Mouse (Mus musculus) kidney, embryonic 14.5 days (tissue): ENCODE data around the gene Aebp2. TPM values are rescaled to one million over a fixed set of nuclear protein-coding genes. Genes with fewer than 3 reads are reported as not detected.
A peak's percentile ranks its signal among the peaks of the same experiment; 100 is the strongest.

Source experiments
- ATAC-seq: fragments of 200-750 bp; cut with Nextera tagmentation; 2 replicates; pipeline ENCODE4 v1.8.0; 2017; ENCODE audit warnings: moderate number of reproducible peaks, mild to moderate bottlenecking, moderate TSS enrichment, moderate library complexity; ENCODE audit not compliant: low FRiP score, low TSS enrichment
- H3K27ac ChIP-seq: fragments of 300-500 bp; sonication (generic); 2 replicates; pipeline ENCODE4 v1.5.1; 2014; ENCODE audit warnings: low read depth, mild to moderate bottlenecking, low read length, moderate library complexity, mixed read lengths
- H3K27me3 ChIP-seq: fragments of 300-500 bp; sonication (generic); 2 replicates; pipeline ENCODE4 v1.6.1; 2014; ENCODE audit warnings: mild to moderate bottlenecking, low read length; ENCODE audit not compliant: control insufficient read depth, insufficient read depth
- H3K36me3 ChIP-seq: fragments of 300-500 bp; sonication (generic); 2 replicates; pipeline ENCODE4 v1.6.1; 2014; ENCODE audit warnings: low read length, mixed read lengths; ENCODE audit not compliant: control insufficient read depth, insufficient read depth
- H3K4me1 ChIP-seq: fragments of 300-500 bp; sonication (generic); 2 replicates; pipeline ENCODE4 v1.6.1; 2014; ENCODE audit warnings: low read length, mixed read lengths; ENCODE audit not compliant: control insufficient read depth, insufficient read depth
- H3K4me2 ChIP-seq: fragments of 300-500 bp; sonication (generic); replicated peaks from 2 replicates; pipeline ENCODE4 v1.6.1; 2014; ENCODE audit warnings: low read depth, mild to moderate bottlenecking, low read length
- H3K4me3 ChIP-seq: fragments of 300-500 bp; sonication (generic); 2 replicates; pipeline ENCODE4 v1.5.1; 2014; ENCODE audit warnings: mild to moderate bottlenecking, low read length
- H3K9ac ChIP-seq: fragments of 300-500 bp; sonication (generic); 2 replicates; pipeline ENCODE4 v1.6.1; 2014; ENCODE audit warnings: low read depth, mild to moderate bottlenecking, low read length, moderate library complexity
- H3K9me3 ChIP-seq: fragments of 300-500 bp; sonication (generic); 2 replicates; pipeline ENCODE4 v1.6.1; 2016; ENCODE audit warnings: low read length; ENCODE audit not compliant: control insufficient read depth
- WGBS: fragments of 180-500 bp; shearing (Covaris S2); extraction: QIAGEN DNeasy Blood & Tissue Kit; methylation state at CpG from one replicate; pipeline ENCODE4 v1.1.7; 2014; 5-methylcytosine and 5-hydroxymethylcytosine counted together
- polyA plus RNA-seq: library from polyadenylated mRNA; unstranded; fragments of >200 nt; fragmentation: Nextera tagmentation; extraction: Ambion mirVana; gene quantifications from 2 replicates; pipeline ENCODE4 v1.2.1, GENCODE M21; 2014

The Aebp2 gene
- polyA plus RNA-seq, 1 experiment from 2014 or later, result 18.0 TPM

- no peak overlapping the region for H3K4me3 ChIP-seq
- peaks cover 20% of the 10 kb centered on the region for H3K4me1 ChIP-seq
- H3K9me3 ChIP-seq, result no peaks in the 10 kb centered on the region
- H3K27ac ChIP-seq, result no peak overlapping the region
- no peak overlapping the region for H3K4me2 ChIP-seq
- 84% methylated on average over 4 of the region's 4 CpGs for WGBS
- H3K36me3 ChIP-seq, result no peaks in the 10 kb centered on the region
- ATAC-seq, result no peak
- H3K9ac ChIP-seq, result no peak overlapping the region
- H3K27me3 ChIP-seq, result no peaks in the 10 kb centered on the region
Measured at GRCm38 (mm10) chr6:140676094-140676493, 53.6 kb downstream of the Aebp2 start.

- Histone ChIP-seq H3K27ac (peak overlapping the region; percentile 76; the same call in 1 of the 2 replicates), H3K27me3 (no peaks in the 10 kb centered on the region), H3K9me3 (no peaks in the 10 kb centered on the region), H3K36me3 (no peaks in the 10 kb centered on the region), H3K4me2 (no peak overlapping the region), H3K4me3 (no peak overlapping the region), H3K4me1 (peaks cover 20% of the 10 kb centered on the region), H3K9ac (no peak overlapping the region)
- ATAC-seq, result no peak
- 42% methylated on average over 4 of the region's 4 CpGs for WGBS
Measured at GRCm38 (mm10) chr6:140677041-140677440, 54.6 kb downstream of the Aebp2 start.

DNA sequence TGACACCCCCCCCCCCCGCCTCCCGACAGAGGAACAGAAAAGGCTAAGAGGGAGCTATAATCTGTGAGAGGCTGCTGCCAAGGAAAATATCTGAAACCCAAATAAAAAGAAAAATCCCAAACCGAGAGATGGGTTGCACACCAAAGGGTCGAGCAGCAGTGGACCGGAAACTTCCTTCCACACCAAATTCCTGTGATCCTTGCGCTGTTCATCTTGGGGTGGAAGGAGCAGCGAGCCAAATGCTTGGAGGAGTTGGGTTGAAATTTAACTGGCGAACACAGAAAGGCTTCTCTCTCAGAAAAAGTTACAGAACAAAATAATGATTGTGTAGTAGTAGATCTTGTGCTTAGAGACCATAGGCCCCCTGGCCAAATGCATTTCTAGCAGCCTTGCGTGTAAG lies 55.5 kb downstream of the Aebp2 start:
- ATAC-seq, result peak; percentile 40; the same call in 1 of the 2 replicates
- Histone ChIP-seq H3K9ac (no peak overlapping the region), H3K4me1 (peaks cover 20% of the 10 kb centered on the region), H3K27me3 (no peaks in the 10 kb centered on the region), H3K9me3 (no peaks in the 10 kb centered on the region), H3K4me3 (no peak overlapping the region), H3K4me2 (no peak overlapping the region; the same call in 1 of the 2 replicates), H3K27ac (peak overlapping the region; percentile 76), H3K36me3 (no peaks in the 10 kb centered on the region)
- WGBS, result 41% methylated on average over 9 of the region's 9 CpGs

GRCm38 (mm10) chr6:140678658-140679271 lies 56.3 kb downstream of the Aebp2 start:
- H3K4me3 ChIP-seq, result no peak overlapping the region
- peak; percentile 75 for ATAC-seq
- H3K4me1 ChIP-seq, result peaks cover 20% of the 10 kb centered on the region
- peak overlapping the region; percentile 24 for H3K4me2 ChIP-seq
- no peaks in the 10 kb centered on the region for H3K27me3 ChIP-seq
- H3K9me3 ChIP-seq, result no peaks in the 10 kb centered on the region
- H3K27ac ChIP-seq, result peak overlapping the region; percentile 76
- no peaks in the 10 kb centered on the region for H3K36me3 ChIP-seq
- 13% methylated on average over 15 of the region's 15 CpGs for WGBS
- H3K9ac ChIP-seq, result no peak overlapping the region

- H3K36me3 ChIP-seq, result no peaks in the 10 kb centered on the region
- no peak overlapping the region for H3K27ac ChIP-seq
- WGBS, result 62% methylated on average over 7 of the region's 7 CpGs
- no peak overlapping the region for H3K4me3 ChIP-seq
- no peak overlapping the region for H3K4me2 ChIP-seq
- H3K9me3 ChIP-seq, result no peaks in the 10 kb centered on the region
- no peak for ATAC-seq
- no peaks in the 10 kb centered on the region for H3K27me3 ChIP-seq
- no peak overlapping the region for H3K9ac ChIP-seq
- H3K4me1 ChIP-seq, result peaks cover 20% of the 10 kb centered on the region
Measured at GRCm38 (mm10) chr6:140680713-140681112, 58.2 kb downstream of the Aebp2 start.

DNA sequence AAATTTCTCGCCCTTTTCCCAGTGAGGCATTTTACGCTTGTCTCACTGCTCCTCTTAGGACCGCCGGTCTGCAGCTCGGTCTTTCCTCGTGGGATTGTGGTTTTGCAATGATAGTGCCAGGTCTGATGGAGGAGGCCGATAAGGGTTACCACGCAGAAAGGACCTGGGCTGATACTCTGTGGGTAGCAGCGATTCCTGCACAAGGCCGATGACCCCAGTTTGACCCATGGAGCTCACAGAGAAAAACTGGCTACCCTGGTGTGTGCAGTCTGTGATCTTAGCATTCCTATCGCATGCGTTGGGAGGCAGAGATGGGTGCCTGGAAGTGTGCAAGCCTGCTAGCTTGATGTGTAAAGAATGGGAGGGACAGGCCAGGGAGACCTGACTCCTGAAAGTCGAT lies 60.4 kb downstream of the Aebp2 start:
- Histone ChIP-seq H3K4me2 (no peak overlapping the region), H3K27ac (no peak overlapping the region; the same call in 1 of the 2 replicates), H3K27me3 (no peaks in the 10 kb centered on the region), H3K4me1 (peaks cover 15% of the 10 kb centered on the region), H3K4me3 (no peak overlapping the region), H3K9ac (no peak overlapping the region), H3K36me3 (no peaks in the 10 kb centered on the region), H3K9me3 (no peaks in the 10 kb centered on the region)
- 45% methylated on average over 13 of the region's 13 CpGs for WGBS
- ATAC-seq, result 0 out of 2 replicates have a peak, but pooled peaks have one; percentile 20

GRCm38 (mm10) chr6:140684403-140684802 lies 61.9 kb downstream of the Aebp2 start:
- no peaks in the 10 kb centered on the region for H3K4me1 ChIP-seq
- no peaks in the 10 kb centered on the region for H3K36me3 ChIP-seq
- ATAC-seq, result no peak
- no peaks in the 10 kb centered on the region for H3K9me3 ChIP-seq
- 93% methylated on average over 11 of the region's 11 CpGs for WGBS
- H3K27ac ChIP-seq, result no peak overlapping the region
- H3K4me2 ChIP-seq, result no peak overlapping the region
- H3K9ac ChIP-seq, result no peak overlapping the region
- H3K27me3 ChIP-seq, result no peaks in the 10 kb centered on the region
- H3K4me3 ChIP-seq, result no peak overlapping the region

DNA sequence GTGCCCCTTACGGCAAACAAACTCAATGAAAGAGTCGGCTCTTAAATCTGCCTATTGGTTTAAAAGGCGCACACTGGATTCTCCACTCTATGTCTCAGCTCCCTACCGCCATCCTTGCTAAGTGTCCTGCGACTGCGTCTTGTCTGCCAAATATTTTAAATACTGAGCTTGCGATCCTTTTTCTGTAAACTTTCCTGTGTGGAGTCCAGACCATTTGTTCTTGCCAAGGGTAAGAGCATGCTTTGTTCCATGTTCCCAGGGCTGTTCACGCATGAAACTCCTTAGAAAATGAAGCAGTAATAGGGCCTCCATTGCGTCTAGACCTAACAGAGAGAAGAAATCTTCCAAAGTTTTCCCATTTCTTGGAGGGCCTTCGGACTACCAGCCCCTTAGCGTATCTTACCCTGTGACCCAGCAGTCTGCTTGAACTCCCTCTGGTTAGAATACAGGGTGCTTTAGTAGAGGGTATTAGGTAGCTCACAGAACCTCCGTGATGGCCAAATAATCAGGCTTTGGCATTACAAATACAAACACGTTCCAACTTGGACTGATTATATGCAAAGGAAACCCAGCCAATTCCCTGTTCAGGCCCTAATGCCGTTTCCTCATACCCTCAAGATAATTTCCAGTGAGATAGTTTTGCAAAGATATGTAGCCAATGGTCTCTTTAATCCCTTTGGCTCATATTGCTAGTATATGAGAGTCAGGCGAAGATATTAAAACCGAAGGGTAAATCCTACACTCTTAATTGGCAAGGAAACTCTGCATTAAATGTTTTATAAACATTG lies 67.3 kb downstream of the Aebp2 start:
- H3K9ac ChIP-seq, result no peak overlapping the region
- 87% methylated on average over 16 of the region's 16 CpGs for WGBS
- H3K4me1 ChIP-seq, result no peaks in the 10 kb centered on the region
- H3K27me3 ChIP-seq, result no peaks in the 10 kb centered on the region
- no peak for ATAC-seq
- no peaks in the 10 kb centered on the region for H3K36me3 ChIP-seq
- H3K9me3 ChIP-seq, result no peaks in the 10 kb centered on the region
- H3K4me2 ChIP-seq, result no peak overlapping the region
- H3K27ac ChIP-seq, result no peak overlapping the region
- H3K4me3 ChIP-seq, result no peak overlapping the region

DNA sequence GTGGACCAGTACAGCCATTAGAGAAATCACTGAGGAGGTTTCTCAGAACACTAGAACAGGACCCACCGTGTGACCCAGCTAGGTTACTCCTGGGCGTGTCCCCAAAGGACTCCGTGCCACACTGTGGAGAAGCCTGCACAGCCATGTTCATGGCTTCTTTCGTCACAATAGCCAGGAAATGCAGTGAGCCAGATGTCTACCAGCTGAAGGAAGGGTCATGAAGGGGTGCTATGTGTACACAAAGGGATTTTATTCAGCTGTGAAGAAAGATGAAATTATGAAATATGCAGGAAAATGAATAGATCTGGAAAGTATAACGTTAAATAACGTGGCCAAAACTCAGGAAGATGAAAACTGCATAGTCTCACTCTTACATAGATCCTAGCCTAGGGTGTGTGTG lies 69.7 kb downstream of the Aebp2 start:
- Histone ChIP-seq H3K27ac (no peak overlapping the region), H3K4me2 (no peak overlapping the region), H3K9me3 (no peaks in the 10 kb centered on the region), H3K36me3 (no peaks in the 10 kb centered on the region), H3K9ac (no peak overlapping the region), H3K4me1 (no peaks in the 10 kb centered on the region), H3K27me3 (no peaks in the 10 kb centered on the region), H3K4me3 (no peak overlapping the region)
- WGBS, result 89% methylated on average over 6 of the region's 6 CpGs
- no peak for ATAC-seq
